Mouse (Mus musculus) CH12.LX (cell line): ENCODE measurements around the gene Spn.

ENCODE experiments used
- CHD2 ChIP-seq: IDR thresholded peaks from 2 replicates; pipeline ENCODE4 v1.6.1; 2011; ENCODE audit warnings: low read length, improper control_type of control experiment
- ETS1 ChIP-seq: conservative IDR thresholded peaks from 2 replicates; pipeline ENCODE4 v1.6.1; 2012; ENCODE audit warnings: low read depth, mild to moderate bottlenecking, inconsistent platforms, low read length, improper control_type of control experiment, moderate library complexity
- JUND ChIP-seq: conservative IDR thresholded peaks from 2 replicates; pipeline ENCODE4 v1.6.1; 2011; ENCODE audit warnings: low read depth, low read length, improper control_type of control experiment
- PAX5 ChIP-seq: IDR thresholded peaks from 2 replicates; pipeline ENCODE4 v1.6.1; 2012; ENCODE audit warnings: low read length, inconsistent platforms, mixed read lengths
- POLR2A ChIP-seq: IDR thresholded peaks from 2 replicates; pipeline ENCODE4 v1.6.1; 2011; ENCODE audit warnings: low read depth, mild to moderate bottlenecking, improper control_type of control experiment, low read length
- SMC3 ChIP-seq: IDR thresholded peaks from 2 replicates; pipeline ENCODE4 v1.6.1; 2011; ENCODE audit warnings: low read depth, low read length, improper control_type of control experiment
- USF2 ChIP-seq: conservative IDR thresholded peaks from 2 replicates; pipeline ENCODE4 v1.6.1; 2011; ENCODE audit warnings: low read depth, low read length, improper control_type of control experiment
- ZKSCAN1 ChIP-seq: IDR thresholded peaks from 2 replicates; pipeline ENCODE4 v1.6.1; 2012; ENCODE audit warnings: low read depth, inconsistent platforms, low read length, improper control_type of control experiment, borderline replicate concordance

- TF ChIP-seq ZKSCAN1 (no peak), PAX5 (no peak), JUND (no peak), POLR2A (no peak), CHD2 (no peak), USF2 (no peak), SMC3 (no peak), ETS1 (no peak)
Observed at GRCm38 (mm10) chr7:127184720-127185119, 47.1 kb upstream of the Spn start.
